Mouse (Mus musculus) liver, embryonic 16.5 days (tissue): ENCODE data around the gene Hspb6. TPM values are rescaled to one million over a fixed set of nuclear protein-coding genes. Genes with fewer than 3 reads are reported as not detected.

Experiments used
- ATAC-seq: fragments of 200-750 bp; cut with Nextera tagmentation; 2 replicates; pipeline ENCODE4 v1.8.0; 2017; ENCODE audit warnings: low read depth, mild to moderate bottlenecking, moderate number of reproducible peaks, moderate library complexity
- H3K27ac ChIP-seq: fragments of 300-500 bp; sonication (generic); 2 replicates; pipeline ENCODE4 v1.5.1; 2014; ENCODE audit warnings: mild to moderate bottlenecking, low read length
- H3K27me3 ChIP-seq: fragments of 300-500 bp; sonication (generic); 2 replicates; pipeline ENCODE4 v1.6.1; 2014; ENCODE audit warnings: low read depth, low read length, mixed read lengths; ENCODE audit not compliant: control insufficient read depth, insufficient read depth
- H3K36me3 ChIP-seq: fragments of 300-500 bp; sonication (generic); 2 replicates; pipeline ENCODE4 v1.6.1; 2014; ENCODE audit warnings: mild to moderate bottlenecking; ENCODE audit not compliant: control insufficient read depth, insufficient read depth
- H3K4me1 ChIP-seq: fragments of 300-500 bp; sonication (generic); 2 replicates; pipeline ENCODE4 v1.6.1; 2014; ENCODE audit warnings: low read depth, low read length, mixed read lengths; ENCODE audit not compliant: control insufficient read depth
- H3K4me2 ChIP-seq: fragments of 300-500 bp; sonication (generic); 2 replicates; pipeline ENCODE4 v1.6.1; 2014; ENCODE audit warnings: low read depth, low read length, mixed read lengths
- H3K4me3 ChIP-seq: fragments of 300-500 bp; sonication (generic); 2 replicates; pipeline ENCODE4 v1.5.1; 2014; ENCODE audit warnings: low read depth, mild to moderate bottlenecking, low read length
- H3K9ac ChIP-seq: fragments of 300-500 bp; sonication (generic); 2 replicates; pipeline ENCODE4 v1.6.1; 2014; ENCODE audit warnings: low read depth, low read length
- H3K9me3 ChIP-seq: fragments of 300-500 bp; sonication (generic); replicated peaks from 2 replicates; pipeline ENCODE4 v1.6.1; 2016; ENCODE audit warnings: low read length; ENCODE audit not compliant: control insufficient read depth
- WGBS: fragments of 180-500 bp; shearing (Covaris S2); extraction: QIAGEN DNeasy Blood & Tissue Kit; methylation state at CpG from one replicate; pipeline ENCODE4 v1.1.7; 2014; ENCODE audit not compliant: insufficient replicate concordance; 5-methylcytosine and 5-hydroxymethylcytosine counted together
- polyA plus RNA-seq: library from polyadenylated mRNA; unstranded; fragments of >200 nt; fragmentation: Nextera tagmentation; extraction: Ambion mirVana; gene quantifications from 2 replicates; pipeline ENCODE4 v1.2.1, GENCODE M21; 2015

Hspb6 gene
- polyA plus RNA-seq, 1 experiment from 2014 or later = 6.9 TPM

DNA sequence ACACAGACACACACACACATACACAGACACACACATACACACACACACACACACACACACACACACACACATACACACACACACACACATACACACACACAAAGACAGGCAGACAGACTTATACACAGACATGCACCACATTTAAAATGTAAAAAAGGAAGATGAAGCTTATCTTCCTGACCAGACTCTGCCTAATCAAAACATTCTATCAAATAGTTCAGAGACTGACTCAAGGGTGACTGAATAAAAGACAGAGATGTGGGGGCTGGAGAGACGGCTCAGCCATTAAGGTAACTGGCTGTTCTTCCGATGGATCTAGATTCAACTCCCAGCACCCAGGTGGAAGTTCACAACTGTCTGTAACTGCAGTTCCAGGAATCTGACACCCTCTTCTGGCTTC, 7.7 kb upstream of the Hspb6 start:
- H3K27me3 ChIP-seq = no peaks in the 10 kb centered on the region
- ATAC-seq = no peak
- 39% methylated on average over 2 of the region's 2 CpGs for WGBS
- no peak overlapping the region for H3K27ac ChIP-seq
- H3K4me1 ChIP-seq = peaks cover 3% of the 10 kb centered on the region
- no peaks in the 10 kb centered on the region for H3K9me3 ChIP-seq
- H3K9ac ChIP-seq = no peak overlapping the region
- no peak overlapping the region for H3K4me2 ChIP-seq
- H3K36me3 ChIP-seq = no peaks in the 10 kb centered on the region; the same call in 1 of the 2 replicates
- H3K4me3 ChIP-seq = no peak overlapping the region

DNA sequence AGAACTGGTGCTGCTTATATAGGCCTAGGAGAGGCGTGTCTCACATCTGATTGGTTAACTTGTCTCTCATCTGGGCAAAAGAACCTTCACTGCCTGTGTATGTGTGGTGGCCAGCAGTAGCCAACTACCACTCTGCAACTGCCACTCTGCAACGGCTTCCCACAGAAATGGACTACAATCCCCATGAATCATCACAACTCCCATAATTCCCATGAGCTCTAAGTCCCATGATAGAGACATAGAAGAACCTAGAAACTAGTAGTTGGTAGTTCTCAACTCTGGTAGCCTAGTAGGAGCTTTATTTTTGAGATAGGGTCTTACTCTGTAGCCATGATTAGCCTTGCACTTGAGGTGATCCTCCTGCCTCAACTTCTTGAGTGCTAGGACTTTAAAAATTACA, 2.1 kb upstream of the Hspb6 start:
- H3K9me3 ChIP-seq = no peaks in the 10 kb centered on the region
- WGBS = 72% methylated on average over 2 of the region's 2 CpGs
- no peak for ATAC-seq
- no peak overlapping the region for H3K9ac ChIP-seq
- peaks cover 3% of the 10 kb centered on the region for H3K36me3 ChIP-seq
- peaks cover 17% of the 10 kb centered on the region for H3K4me1 ChIP-seq
- no peak overlapping the region for H3K27ac ChIP-seq
- H3K4me2 ChIP-seq = no peak overlapping the region
- H3K4me3 ChIP-seq = no peak overlapping the region
- H3K27me3 ChIP-seq = no peaks in the 10 kb centered on the region

DNA sequence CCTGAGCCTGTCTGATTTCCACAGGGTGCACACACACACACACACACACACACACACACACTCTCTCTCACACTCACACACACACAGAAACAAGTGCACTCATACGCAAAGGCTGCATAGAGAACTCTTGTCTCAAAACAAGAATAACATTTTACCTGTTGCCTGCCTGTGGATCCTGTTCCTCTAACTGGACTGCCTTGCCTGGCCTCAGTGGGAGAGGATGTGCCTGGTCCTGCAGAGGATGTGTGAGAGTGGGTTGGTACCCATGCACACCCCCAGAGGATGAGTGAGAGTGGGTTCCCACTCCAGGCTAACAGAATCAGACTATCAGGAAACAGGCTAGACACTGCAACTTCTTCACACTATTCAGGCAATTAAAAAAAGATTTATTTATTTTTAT, 1.4 kb upstream of the Hspb6 start:
- H3K4me3 ChIP-seq = no peak overlapping the region
- peaks cover 10% of the 10 kb centered on the region for H3K36me3 ChIP-seq
- H3K4me1 ChIP-seq = peaks cover 17% of the 10 kb centered on the region
- no peak overlapping the region for H3K9ac ChIP-seq
- H3K27me3 ChIP-seq = no peaks in the 10 kb centered on the region
- no peak overlapping the region for H3K4me2 ChIP-seq
- no peaks in the 10 kb centered on the region for H3K9me3 ChIP-seq
- no peak overlapping the region for H3K27ac ChIP-seq
- 86% methylated on average over 1 of the region's 1 CpGs for WGBS
- no peak for ATAC-seq

DNA sequence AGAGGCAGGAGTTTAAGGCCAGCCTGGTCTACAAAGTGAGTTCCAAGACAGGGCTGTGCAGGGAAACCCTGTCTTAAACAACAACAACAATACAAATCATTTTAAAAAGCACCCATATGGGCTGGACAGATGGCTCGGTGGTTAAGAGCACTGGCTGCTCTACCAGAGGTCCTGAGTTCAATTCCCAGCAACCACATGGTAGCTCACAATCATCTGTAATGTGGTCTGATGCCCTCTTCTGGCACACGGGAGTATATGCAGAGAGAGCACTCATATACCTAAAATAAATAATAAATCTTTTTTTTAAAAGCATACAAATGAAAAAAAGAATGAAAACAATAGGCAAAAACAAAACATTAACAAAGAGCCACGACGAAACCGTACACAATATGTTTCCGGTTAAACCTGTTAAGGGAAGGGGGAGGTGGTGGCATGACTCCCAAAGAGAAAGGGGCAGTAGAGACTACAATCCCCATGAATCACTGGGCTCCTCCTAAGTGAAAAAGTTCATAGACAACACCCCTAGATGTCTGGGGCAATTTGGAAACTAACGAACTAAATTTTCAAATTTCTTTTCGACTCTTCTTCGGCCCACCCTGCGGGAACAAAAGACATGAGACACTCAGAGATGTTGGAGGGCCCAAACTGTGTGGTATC, 405 bp upstream of the Hspb6 start:
- Histone ChIP-seq H3K9me3 (no peaks in the 10 kb centered on the region), H3K4me2 (peak overlapping the region; percentile 77), H3K27me3 (no peaks in the 10 kb centered on the region), H3K36me3 (peaks cover 14% of the 10 kb centered on the region), H3K4me3 (peak overlapping the region; percentile 83), H3K9ac (peak overlapping the region; percentile 85), H3K4me1 (peaks cover 17% of the 10 kb centered on the region), H3K27ac (peak overlapping the region; percentile 97)
- WGBS = under 1% methylated on average over 10 of the region's 10 CpGs
- ATAC-seq = peak; percentile 38

DNA sequence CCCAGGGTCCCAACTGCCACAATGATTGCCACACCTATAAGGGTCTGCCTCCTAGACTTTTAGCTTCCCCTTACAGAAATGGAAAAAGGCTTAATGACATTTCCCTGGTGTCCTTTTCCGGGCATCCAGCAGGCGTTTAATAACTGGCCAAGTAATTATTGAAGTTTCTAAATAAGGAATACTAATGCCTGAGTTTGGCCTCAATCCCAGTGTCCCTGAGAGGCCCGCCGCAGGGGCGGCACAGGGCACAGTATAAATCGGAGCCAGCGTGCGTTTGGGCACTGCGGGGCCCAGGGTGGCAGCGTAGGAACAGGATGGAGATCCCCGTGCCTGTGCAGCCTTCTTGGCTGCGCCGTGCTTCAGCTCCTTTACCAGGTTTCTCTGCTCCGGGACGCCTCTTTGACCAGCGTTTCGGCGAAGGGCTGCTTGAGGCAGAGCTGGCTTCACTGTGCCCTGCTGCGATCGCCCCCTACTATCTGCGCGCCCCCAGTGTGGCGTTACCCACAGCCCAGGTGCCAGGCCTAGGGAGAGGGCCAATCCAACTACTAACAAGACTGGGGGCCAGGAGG, 1.1 kb downstream of the Hspb6 start:
- peak overlapping the region; percentile 96 for H3K4me2 ChIP-seq
- peak overlapping the region; percentile 88 for H3K9ac ChIP-seq
- peak overlapping the region; percentile 83 for H3K4me3 ChIP-seq
- H3K4me1 ChIP-seq = peaks cover 20% of the 10 kb centered on the region
- 4% methylated on average over 23 of the region's 23 CpGs for WGBS
- H3K27me3 ChIP-seq = no peaks in the 10 kb centered on the region
- peaks cover 17% of the 10 kb centered on the region for H3K36me3 ChIP-seq
- H3K9me3 ChIP-seq = no peaks in the 10 kb centered on the region
- no peak for ATAC-seq
- H3K27ac ChIP-seq = peak overlapping the region; percentile 96

DNA sequence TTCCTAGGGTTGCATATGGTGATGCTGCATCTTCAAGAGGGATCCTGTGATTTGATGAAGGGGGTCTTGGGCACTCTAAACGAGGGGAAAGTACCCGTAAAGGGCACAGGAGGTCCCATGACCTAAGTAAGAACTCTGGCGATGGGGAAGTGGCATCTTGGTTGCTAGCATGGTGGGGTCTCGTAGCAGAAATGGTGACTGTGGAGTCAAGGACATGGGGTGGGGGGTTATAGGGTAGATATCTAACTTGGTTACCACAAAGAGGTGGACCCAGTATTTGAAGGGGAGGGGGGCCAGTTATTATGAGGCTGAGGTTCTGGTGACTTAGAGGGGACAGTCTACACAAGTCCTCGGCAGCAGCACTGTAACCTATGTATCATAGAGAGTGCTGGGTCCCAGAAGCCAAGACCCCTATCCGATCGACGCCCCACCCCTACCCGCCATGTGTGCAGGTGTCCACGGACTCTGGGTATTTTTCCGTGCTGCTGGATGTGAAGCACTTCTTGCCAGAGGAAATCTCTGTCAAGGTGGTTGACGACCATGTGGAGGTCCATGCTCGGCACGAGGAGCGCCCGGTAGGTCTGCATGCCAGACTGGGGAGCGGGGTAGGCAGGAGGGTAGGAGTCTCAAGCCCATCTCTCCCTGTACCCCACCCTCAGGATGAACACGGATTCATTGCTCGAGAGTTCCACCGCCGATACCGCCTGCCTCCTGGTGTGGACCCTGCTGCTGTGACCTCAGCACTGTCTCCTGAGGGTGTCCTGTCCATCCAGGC, 2.0 kb downstream of the Hspb6 start:
- Histone ChIP-seq H3K27ac (peak overlapping the region; percentile 25; the same call in 1 of the 2 replicates), H3K4me3 (peak overlapping the region; percentile 83), H3K27me3 (no peaks in the 10 kb centered on the region), H3K36me3 (peaks cover 17% of the 10 kb centered on the region), H3K4me1 (peaks cover 28% of the 10 kb centered on the region), H3K4me2 (peak overlapping the region; percentile 96), H3K9ac (peak overlapping the region; percentile 88), H3K9me3 (no peaks in the 10 kb centered on the region)
- 75% methylated on average over 22 of the region's 22 CpGs for WGBS
- ATAC-seq = no peak

DNA sequence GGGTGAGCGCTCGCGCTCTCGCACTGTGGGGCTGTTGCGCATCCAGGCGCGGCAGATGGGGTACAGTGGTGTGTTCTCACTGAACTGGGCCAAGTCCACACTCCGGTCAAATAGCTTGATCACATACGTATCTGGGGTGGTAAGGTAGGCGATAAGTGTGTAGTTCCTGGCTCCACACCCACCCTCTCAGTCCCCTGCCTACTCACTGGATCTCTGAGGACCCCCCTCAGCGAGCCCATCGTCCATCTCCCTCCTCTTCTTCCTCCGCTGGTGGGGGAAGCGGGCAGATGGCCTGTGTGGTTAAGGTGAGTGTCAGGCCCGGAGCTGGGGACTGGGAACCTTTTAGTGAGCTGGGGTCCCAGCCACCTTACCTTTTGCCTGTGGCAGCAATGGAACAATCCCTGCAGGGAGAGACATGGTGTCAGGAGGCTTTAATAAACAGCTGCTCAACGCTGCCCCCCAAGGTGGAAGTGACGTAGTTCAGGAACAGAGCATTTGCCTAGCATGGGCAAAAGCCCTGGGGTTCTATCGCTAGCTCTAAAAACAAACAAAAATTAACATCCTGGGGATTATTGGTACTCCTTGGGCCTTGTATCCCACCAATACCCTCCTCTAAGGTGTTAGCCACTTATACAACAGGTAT, 5.0 kb downstream of the Hspb6 start:
- H3K4me3 ChIP-seq = no peak overlapping the region
- H3K9me3 ChIP-seq = no peaks in the 10 kb centered on the region
- peaks cover 17% of the 10 kb centered on the region for H3K36me3 ChIP-seq
- H3K27me3 ChIP-seq = no peaks in the 10 kb centered on the region
- WGBS = 90% methylated on average over 18 of the region's 18 CpGs
- peaks cover 38% of the 10 kb centered on the region for H3K4me1 ChIP-seq
- no peak overlapping the region for H3K27ac ChIP-seq
- no peak overlapping the region for H3K4me2 ChIP-seq
- no peak overlapping the region for H3K9ac ChIP-seq
- no peak for ATAC-seq

DNA sequence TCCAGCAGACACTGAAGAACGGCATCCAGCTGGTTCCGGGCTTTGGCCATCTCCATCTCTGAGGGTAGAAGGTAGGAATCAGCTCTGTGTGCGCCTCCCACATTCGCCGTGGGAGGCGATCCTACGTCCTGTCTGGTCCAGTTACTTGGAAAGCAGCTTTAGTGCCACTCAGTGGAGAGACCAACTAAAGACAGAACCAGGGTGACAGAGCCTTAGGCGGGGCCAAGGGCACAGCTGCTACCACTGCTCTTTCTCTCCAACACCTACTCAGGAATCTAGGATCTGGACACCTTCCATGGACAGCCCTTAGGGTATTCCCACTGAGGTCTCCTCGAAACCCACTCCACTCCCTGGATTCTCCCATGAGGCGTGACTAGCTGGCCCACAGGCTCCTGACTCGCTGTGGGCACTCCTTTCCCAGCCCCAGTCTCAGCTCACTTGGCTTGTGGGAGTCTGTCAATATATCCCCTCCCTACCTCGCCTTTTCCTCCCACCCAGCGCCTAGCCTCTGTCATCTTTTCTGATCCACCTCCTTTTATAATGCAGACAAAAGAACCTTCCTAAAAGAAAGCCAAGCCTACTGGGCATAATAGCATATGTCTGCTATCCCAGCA, 6.0 kb downstream of the Hspb6 start:
- H3K4me3 ChIP-seq = peak overlapping the region; percentile 76
- H3K4me1 ChIP-seq = peaks cover 35% of the 10 kb centered on the region

More for the DNA sequence above, 6.0 kb downstream of the Hspb6 start:
- Histone ChIP-seq H3K36me3 (peaks cover 17% of the 10 kb centered on the region), H3K27ac (peak overlapping the region; percentile 86), H3K9ac (peak overlapping the region; percentile 72), H3K9me3 (no peaks in the 10 kb centered on the region), H3K4me2 (peak overlapping the region; percentile 80), H3K27me3 (no peaks in the 10 kb centered on the region)
- no peak for ATAC-seq
- WGBS = 80% methylated on average over 13 of the region's 13 CpGs
